In genomic region chr10:17022216-17023158, GRCm38 (mm10) we compare ENCODE assay signal across 15 mouse cellular contexts.
DNase-seq lines count a peak whose midpoint lies in the region; ATAC-seq and TF ChIP-seq lines count a peak whose summit lies in the region.
"Had no signal": no experiment of that assay in that cellular context is flagged by ENCODE, and none has a peak within 500 bp of the region (broad histone marks: within the 10 kb centered on the region; RNA-seq: fewer than 3 reads in every experiment).

No protein-coding gene starts in this region.

- H3K4me3 ChIP-seq in forebrain, embryonic 13.5 days = no peak overlapping the region
- no peak overlapping the region for H3K4me3 ChIP-seq in forebrain, embryonic 10.5 days
- H3K4me3 ChIP-seq in MEL (ENCODE audit: control insufficient read depth in 1 of 2, insufficient read depth in 1 of 2, low read depth in 2 of 2, low read length in 2 of 2) = no peak overlapping the region
- H3K4me3 ChIP-seq in hindbrain, embryonic 10.5 days = no peak overlapping the region
- no peak overlapping the region for H3K4me3 ChIP-seq in midbrain, embryonic 13.5 days (replicated peaks)
- H3K4me3 ChIP-seq in liver, postnatal 0 days (ENCODE audit: low read depth, low read length) = no peak overlapping the region
- H3K4me3 ChIP-seq: heart, embryonic 13.5 days; liver, embryonic 13.5 days; megakaryocyte, embryonic 14.5 days had no signal

- H3K9me3 ChIP-seq in forebrain, embryonic 13.5 days (replicated peaks) = no peaks in the 10 kb centered on the region
- H3K9me3 ChIP-seq in forebrain, embryonic 10.5 days = no peaks in the 10 kb centered on the region
- H3K9me3 ChIP-seq in MEL (replicated peaks; ENCODE audit: insufficient read depth, low read length) = no peaks in the 10 kb centered on the region
- H3K9me3 ChIP-seq in hindbrain, embryonic 10.5 days = no peaks in the 10 kb centered on the region
- no peaks in the 10 kb centered on the region for H3K9me3 ChIP-seq in midbrain, embryonic 13.5 days
- no peaks in the 10 kb centered on the region for H3K9me3 ChIP-seq in liver, postnatal 0 days (ENCODE audit: low read length)
- H3K9me3 ChIP-seq: heart, embryonic 13.5 days; liver, embryonic 13.5 days; megakaryocyte, embryonic 14.5 days had no signal

- TF ChIP-seq EP300 in MEL (IDR thresholded peaks at IDR 0.05; ENCODE audit: low read depth in 1 of 2, low read length in 2 of 2) = no peak
- TF ChIP-seq EP300 in liver, postnatal 0 days (IDR thresholded peaks at IDR 0.05; ENCODE audit: low read depth) = no peak

- no peak overlapping the region for H3K9ac ChIP-seq in forebrain, embryonic 13.5 days
- H3K9ac ChIP-seq in MEL (ENCODE audit: control insufficient read depth, low read depth, low read length, poor library complexity, severe bottlenecking) = no peak overlapping the region
- H3K9ac ChIP-seq in midbrain, embryonic 13.5 days (replicated peaks) = no peak overlapping the region
- no peak overlapping the region for H3K9ac ChIP-seq in liver, postnatal 0 days (replicated peaks)
- H3K9ac ChIP-seq: heart, embryonic 13.5 days; liver, embryonic 13.5 days had no signal

- no peak overlapping the region; the same call in 1 of the 2 replicates for H3K27ac ChIP-seq in forebrain, embryonic 13.5 days
- H3K27ac ChIP-seq in forebrain, embryonic 10.5 days = no peak overlapping the region
- no peak overlapping the region for H3K27ac ChIP-seq in MEL (ENCODE audit: control insufficient read depth, low read depth, low read length)
- 0 out of 2 replicates have a peak overlapping the region, but pooled peaks have one; percentile 3 for H3K27ac ChIP-seq in hindbrain, embryonic 10.5 days
- peak overlapping the region; percentile 56 for H3K27ac ChIP-seq in midbrain, embryonic 13.5 days
- H3K27ac ChIP-seq in liver, postnatal 0 days (ENCODE audit: low read depth) = no peak overlapping the region
- H3K27ac ChIP-seq: heart, embryonic 13.5 days; liver, embryonic 13.5 days had no signal

- no peak for TF ChIP-seq POLR2A in MEL (IDR thresholded peaks at IDR 0.05; ENCODE audit: control insufficient read depth in 1 of 2, insufficient read depth in 1 of 2, low read depth in 1 of 2, low read length in 2 of 2, poor library complexity in 1 of 2)

- no peaks in the 10 kb centered on the region for H3K79me2 ChIP-seq in MEL (ENCODE audit: control insufficient read depth, insufficient read depth, low read length, poor library complexity)

- no peak for TF ChIP-seq CTCF in MEL (IDR thresholded peaks at IDR 0.05 in 2 of 3, conservative IDR thresholded peaks at IDR 0.05 in 1 of 3; ENCODE audit: control insufficient read depth in 1 of 3, insufficient read depth in 1 of 3, low read depth in 2 of 3, low read length in 3 of 3, poor library complexity in 1 of 3, severe bottlenecking in 1 of 3)
- no peak for TF ChIP-seq CTCF in liver, postnatal 0 days (IDR thresholded peaks at IDR 0.05; ENCODE audit: low read depth)

- H3K4me1 ChIP-seq in forebrain, embryonic 13.5 days = peaks cover 22% of the 10 kb centered on the region
- peaks cover 17% of the 10 kb centered on the region for H3K4me1 ChIP-seq in forebrain, embryonic 10.5 days
- H3K4me1 ChIP-seq in MEL (ENCODE audit: control insufficient read depth in 1 of 2, insufficient read depth in 2 of 2, low read length in 2 of 2) = peaks cover 2 to 3% of the 10 kb centered on the region in 2 experiments; a peak in 1 of 4 replicates
- 0 out of 2 replicates have a peak, but pooled peaks cover 5% of the 10 kb centered on the region for H3K4me1 ChIP-seq in hindbrain, embryonic 10.5 days (replicated peaks)
- H3K4me1 ChIP-seq in midbrain, embryonic 13.5 days (replicated peaks) = peaks cover 12% of the 10 kb centered on the region
- H3K4me1 ChIP-seq in liver, postnatal 0 days (ENCODE audit: insufficient read depth) = no peaks in the 10 kb centered on the region
- H3K4me1 ChIP-seq: heart, embryonic 13.5 days; liver, embryonic 13.5 days had no signal

- peak; percentile 52; the same call in 1 of the 2 replicates for ATAC-seq in forebrain, embryonic 13.5 days
- peak; percentile 83 for ATAC-seq in midbrain, embryonic 13.5 days
- no peak for ATAC-seq in liver, postnatal 0 days
- ATAC-seq: CD4-positive, CD25-positive, alpha-beta regulatory T cell, adult 4 months had no signal

- no peaks in the 10 kb centered on the region for H3K27me3 ChIP-seq in forebrain, embryonic 13.5 days
- H3K27me3 ChIP-seq in forebrain, embryonic 10.5 days (ENCODE audit: poor library complexity, severe bottlenecking) = no peaks in the 10 kb centered on the region
- H3K27me3 ChIP-seq in MEL (ENCODE audit: control insufficient read depth in 1 of 2, insufficient read depth in 2 of 2, low read length in 2 of 2) = no peaks in the 10 kb centered on the region
- H3K27me3 ChIP-seq in hindbrain, embryonic 10.5 days (ENCODE audit: insufficient read depth, poor library complexity, severe bottlenecking) = no peaks in the 10 kb centered on the region
- H3K27me3 ChIP-seq in midbrain, embryonic 13.5 days = no peaks in the 10 kb centered on the region
- H3K27me3 ChIP-seq in liver, postnatal 0 days (ENCODE audit: insufficient read depth, low read length) = no peaks in the 10 kb centered on the region
- H3K27me3 ChIP-seq: heart, embryonic 13.5 days; liver, embryonic 13.5 days; megakaryocyte, embryonic 14.5 days had no signal

- H3K36me3 ChIP-seq in forebrain, embryonic 13.5 days (ENCODE audit: poor library complexity, severe bottlenecking) = no peaks in the 10 kb centered on the region
- no peaks in the 10 kb centered on the region for H3K36me3 ChIP-seq in forebrain, embryonic 10.5 days (replicated peaks)
- H3K36me3 ChIP-seq in MEL (ENCODE audit: control insufficient read depth in 1 of 2, insufficient read depth in 2 of 2, low read length in 2 of 2) = peaks cover 0 to 9% of the 10 kb centered on the region in 2 experiments; a peak in 2 of 4 replicates
- no peaks in the 10 kb centered on the region for H3K36me3 ChIP-seq in hindbrain, embryonic 10.5 days
- no peaks in the 10 kb centered on the region for H3K36me3 ChIP-seq in midbrain, embryonic 13.5 days
- H3K36me3 ChIP-seq in liver, postnatal 0 days (replicated peaks; ENCODE audit: insufficient read depth, low read length) = no peaks in the 10 kb centered on the region
- H3K36me3 ChIP-seq: heart, embryonic 13.5 days; liver, embryonic 13.5 days had no signal

- 74% methylated on average over 5 of the region's 5 CpGs for WGBS in forebrain, embryonic 13.5 days
- 91% methylated on average over 5 of the region's 5 CpGs for WGBS in forebrain, embryonic 10.5 days
- WGBS in hindbrain, embryonic 10.5 days = 86% methylated on average over 5 of the region's 5 CpGs
- 69% methylated on average over 5 of the region's 5 CpGs for WGBS in midbrain, embryonic 13.5 days
- WGBS in liver, postnatal 0 days (ENCODE audit: insufficient replicate concordance) = 76% methylated on average over 5 of the region's 5 CpGs

- DNase-seq in forebrain, embryonic 10.5 days (ENCODE audit: extremely low spot score, low spot score) = no peak
- DNase-seq in MEL (ENCODE audit: low read depth, low spot score) = peak; percentile 32
- DNase-seq in hindbrain, embryonic 10.5 days (ENCODE audit: low spot score) = no peak
- DNase-seq in kidney, postnatal 10 days = no peak
- DNase-seq in kidney, adult 9 months = no peak
- no peak for DNase-seq in liver, postnatal 0 days
- DNase-seq: adrenal gland, postnatal 10 days; gastrocnemius, postnatal 14 days; kidney, postnatal 36 days; liver, embryonic 13.5 days had no signal

- no peak overlapping the region for H3K4me2 ChIP-seq in forebrain, embryonic 13.5 days
- H3K4me2 ChIP-seq in midbrain, embryonic 13.5 days (replicated peaks) = no peak overlapping the region
- H3K4me2 ChIP-seq in liver, postnatal 0 days (ENCODE audit: low read depth, low read length) = no peak overlapping the region
- H3K4me2 ChIP-seq: heart, embryonic 13.5 days; liver, embryonic 13.5 days had no signal

- no peak for TF ChIP-seq RAD21 in MEL (IDR thresholded peaks at IDR 0.05; ENCODE audit: low read depth, low read length)

TF ChIP-seq in MEL, 35 proteins besides CTCF, POLR2A, EP300 and RAD21:
- no peak for TF ChIP-seq MYC (IDR thresholded peaks at IDR 0.05; ENCODE audit: low read depth, low read length)
- no peak for TF ChIP-seq MAX (IDR thresholded peaks at IDR 0.05; ENCODE audit: low read length)
- TF ChIP-seq GABPA (IDR thresholded peaks at IDR 0.05; ENCODE audit: low read depth, low read length) = no peak
- no peak for TF ChIP-seq KAT2A (conservative IDR thresholded peaks at IDR 0.05; ENCODE audit: low read depth, low read length)
- TF ChIP-seq ELF1 (IDR thresholded peaks at IDR 0.05; ENCODE audit: low read depth, low read length) = no peak
- TF ChIP-seq HCFC1 (IDR thresholded peaks at IDR 0.05; ENCODE audit: low read depth, low read length) = no peak
- TF ChIP-seq USF1 (IDR thresholded peaks at IDR 0.05; ENCODE audit: low read depth, low read length) = no peak
- TF ChIP-seq NELFE (IDR thresholded peaks at IDR 0.05; ENCODE audit: low read depth, low read length) = no peak
- no peak for TF ChIP-seq TBP (IDR thresholded peaks at IDR 0.05; ENCODE audit: low read depth, low read length)
- TF ChIP-seq RCOR1 (IDR thresholded peaks at IDR 0.05; ENCODE audit: low read depth, low read length) = no peak
- TF ChIP-seq POLR2AphosphoS2 (IDR thresholded peaks at IDR 0.05; ENCODE audit: low read length) = no peak
- TF ChIP-seq SIN3A (IDR thresholded peaks at IDR 0.05; ENCODE audit: low read length) = no peak
- TF ChIP-seq USF2 (IDR thresholded peaks at IDR 0.05; ENCODE audit: borderline replicate concordance in 1 of 2, insufficient read depth in 1 of 2, low read depth in 1 of 2, low read length in 2 of 2) = no peak

Comparison
In these comparisons a context has a peak if more than half of its experiments do, and no peak if none do; other contexts are left out.
1. H3K27ac ChIP-seq: peak in hindbrain, embryonic 10.5 days (single experiment) and midbrain, embryonic 13.5 days (single experiment); none in forebrain, embryonic 13.5 days (single experiment), forebrain, embryonic 10.5 days (single experiment), MEL (single experiment) and liver, postnatal 0 days (single experiment).